Mouse (Mus musculus) cerebellum, adult 11 months (tissue): ENCODE results near the gene Krt23.

Experiments used
- DNase-seq: peaks from one replicate; pipeline ENCODE4 v3.0.0; 2022

Gene Krt23

DNA sequence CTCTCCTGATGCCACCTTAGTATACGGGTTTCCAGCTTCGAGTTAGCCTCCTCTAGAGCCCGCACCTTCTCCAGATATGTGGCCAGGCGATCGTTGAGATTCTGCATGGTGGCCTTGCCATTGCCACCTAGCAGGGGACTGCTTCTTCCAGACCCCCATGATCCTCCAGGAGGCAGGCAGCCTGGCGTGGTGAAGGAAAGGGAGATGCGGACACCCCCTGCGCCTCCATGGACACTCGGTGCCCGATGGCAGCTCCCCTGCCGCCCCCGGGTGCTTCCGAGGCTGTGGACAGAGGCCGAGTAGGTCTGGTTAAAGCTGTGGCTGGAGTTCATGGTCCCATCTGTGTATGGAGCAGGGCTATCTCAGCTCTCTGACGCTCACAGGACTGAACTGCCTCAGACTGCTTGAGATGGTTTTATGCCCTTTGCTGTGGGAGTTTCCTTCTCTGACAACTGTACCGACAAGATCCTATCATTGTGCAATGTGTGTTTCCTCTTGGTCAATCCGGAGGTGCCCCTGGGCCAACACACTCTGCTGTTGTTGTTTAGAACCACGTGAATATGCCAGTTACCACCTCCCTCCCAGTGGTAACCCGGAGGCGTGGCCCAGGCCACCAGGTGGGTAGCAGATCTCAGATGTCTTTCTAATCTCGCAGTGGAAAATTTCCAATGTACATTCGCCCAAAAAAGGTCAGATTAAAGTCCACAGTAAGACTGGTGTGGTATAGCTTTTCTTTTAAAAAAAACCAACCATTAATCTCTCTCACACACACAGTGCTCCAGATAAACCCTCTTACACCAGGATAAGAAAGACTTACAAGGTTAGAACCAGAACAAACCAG lies at the start of gene Krt23:
Krt23 (minus strand) TSS at position 405 of the 841 bp plus-strand sequence.
- DNase-seq: no peak

DNA sequence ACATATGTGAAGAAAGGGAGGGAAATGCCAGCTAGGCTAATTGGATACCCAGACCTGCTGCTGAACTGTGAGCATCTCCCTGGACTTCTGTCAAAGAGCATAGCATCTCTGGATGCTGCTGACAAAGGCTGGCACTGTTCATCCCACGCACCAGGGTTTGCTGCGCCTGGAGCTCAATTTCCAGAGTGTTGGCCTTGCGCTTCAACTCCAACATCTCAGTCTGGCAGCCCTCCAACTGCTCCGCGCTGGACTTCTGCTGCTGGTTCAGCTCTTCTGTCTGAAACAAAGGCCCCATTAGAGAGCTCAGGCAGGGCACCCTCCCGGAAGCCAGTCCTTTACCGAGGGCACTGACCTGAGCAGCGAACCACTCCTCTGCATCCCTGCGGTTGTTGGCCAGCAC lies 46.8 kb upstream of the Krt23 start:
- DNase-seq: peak; percentile 15

DNA sequence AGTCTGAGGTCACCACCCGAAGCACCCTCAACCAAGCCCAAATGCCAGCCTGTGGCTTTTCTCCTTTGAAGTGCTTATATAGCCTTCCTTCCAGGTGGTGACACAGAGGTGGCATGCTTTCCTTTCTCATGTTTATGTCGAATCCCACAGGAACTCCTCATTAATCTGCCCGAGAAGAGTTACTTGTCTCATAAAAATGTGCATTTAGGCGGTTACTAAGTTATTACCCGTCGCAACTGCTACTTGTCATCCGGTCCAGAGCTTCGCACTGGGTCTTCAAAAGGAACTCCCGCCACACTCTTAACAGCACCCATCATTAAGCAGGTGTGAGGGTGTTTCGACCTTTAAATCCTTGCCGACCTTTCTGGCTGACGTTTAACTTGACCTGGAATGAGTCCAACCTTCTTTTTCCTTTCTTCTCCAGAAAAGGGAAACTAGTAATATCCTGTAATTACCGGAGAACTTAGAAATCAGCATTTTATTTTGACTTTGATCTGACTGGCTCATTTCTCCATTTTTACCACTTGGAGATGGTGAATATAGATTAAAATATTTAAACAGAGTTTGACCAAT lies 28.4 kb upstream of the Krt23 start, which contains the start of gene Krt39:
Krt39 (minus strand) TSS at position 51 of the 573 bp plus-strand sequence.
- no peak for DNase-seq

DNA sequence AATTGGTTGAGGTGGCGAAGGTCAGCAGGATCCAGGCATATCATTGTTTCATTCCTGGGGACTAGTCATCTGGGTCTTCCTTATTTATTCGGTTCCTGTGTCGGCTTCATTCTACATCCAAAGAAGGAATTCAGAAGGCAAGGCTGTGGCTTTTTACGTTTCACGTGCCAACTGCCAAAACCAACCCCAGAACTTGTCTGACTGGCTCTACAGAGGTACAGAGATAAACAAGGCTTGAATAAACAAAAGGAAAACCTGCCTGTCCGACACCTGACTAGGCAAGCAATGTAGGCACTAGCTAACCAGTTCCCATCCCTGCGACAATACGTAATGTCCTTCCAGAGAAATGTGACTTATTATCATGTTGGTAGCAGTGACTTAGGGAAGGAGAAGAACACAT lies 21.2 kb upstream of the Krt23 start:
- DNase-seq: no peak

DNA sequence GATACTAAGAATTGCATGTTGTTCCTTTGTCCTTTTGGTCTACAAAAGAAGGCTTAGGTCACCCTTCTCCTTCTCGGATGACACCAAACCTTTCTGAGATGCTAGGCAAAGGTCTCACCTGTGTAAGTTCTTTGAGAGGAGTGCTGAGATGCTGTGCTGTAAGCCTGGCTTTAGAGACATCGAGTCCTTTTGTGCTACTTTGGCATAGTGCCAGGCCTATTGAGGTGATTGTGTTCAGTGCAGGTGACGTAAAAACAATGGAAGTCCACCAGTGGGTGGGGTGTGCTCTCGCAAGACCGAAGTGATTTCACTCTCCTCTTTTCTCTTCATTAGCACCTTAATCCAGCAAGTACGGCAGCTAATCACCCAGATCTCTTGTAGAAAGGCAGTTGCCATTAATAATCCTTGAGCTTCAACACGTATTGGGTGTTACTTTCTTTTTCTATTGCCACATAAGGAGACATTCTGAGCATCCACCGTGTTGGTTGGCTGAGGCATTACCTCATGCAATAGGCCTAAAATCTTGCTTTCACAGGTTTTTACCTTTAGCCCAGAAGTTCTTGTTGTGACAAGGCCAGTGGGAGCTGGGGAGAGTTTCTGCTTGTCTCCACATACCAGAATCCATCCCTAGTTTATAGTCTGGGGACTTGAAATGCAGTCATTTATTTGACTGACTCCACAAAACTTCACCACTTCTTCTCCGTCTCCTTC lies 7.3 kb upstream of the Krt23 start:
- DNase-seq: no peak

DNA sequence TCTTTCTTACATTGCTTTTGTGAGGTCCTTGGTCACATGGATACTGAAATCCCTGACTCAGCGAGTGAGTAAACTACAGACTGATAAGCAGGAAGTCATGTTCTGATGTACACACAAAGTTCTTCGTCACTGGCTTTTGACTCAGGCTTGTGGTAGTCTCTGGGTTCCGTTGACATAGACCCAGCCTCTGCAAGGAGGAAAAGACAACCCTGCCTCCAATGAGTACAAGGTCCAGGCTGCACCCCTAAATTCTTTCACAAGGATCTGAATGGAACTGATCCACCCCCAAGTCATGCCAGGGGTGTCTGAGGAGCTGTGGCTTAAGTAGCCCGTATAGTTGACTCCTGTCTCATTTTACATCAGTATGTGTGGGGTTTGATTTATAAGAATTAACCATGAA lies 3.5 kb upstream of the Krt23 start:
- no peak for DNase-seq

DNA sequence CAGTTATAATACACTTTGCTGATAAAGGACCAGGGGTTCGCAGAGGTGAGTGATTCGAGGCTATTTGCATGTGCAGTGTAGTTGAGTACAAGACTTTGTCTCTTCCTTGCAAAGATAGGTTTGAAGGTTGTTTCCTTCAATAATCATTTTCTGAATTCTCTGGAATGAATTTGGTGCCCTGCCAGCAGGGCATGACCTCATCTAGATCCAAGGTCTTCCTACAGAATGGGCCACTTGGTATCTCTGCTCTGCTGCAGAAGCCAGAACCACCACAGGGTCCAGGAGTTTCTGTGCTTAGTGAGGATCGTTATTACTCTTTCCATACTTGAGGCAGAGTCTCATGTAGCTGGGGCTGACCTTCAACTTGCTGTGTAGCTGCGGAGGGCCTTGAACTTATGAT lies 1.8 kb upstream of the Krt23 start:
- no peak for DNase-seq

DNA sequence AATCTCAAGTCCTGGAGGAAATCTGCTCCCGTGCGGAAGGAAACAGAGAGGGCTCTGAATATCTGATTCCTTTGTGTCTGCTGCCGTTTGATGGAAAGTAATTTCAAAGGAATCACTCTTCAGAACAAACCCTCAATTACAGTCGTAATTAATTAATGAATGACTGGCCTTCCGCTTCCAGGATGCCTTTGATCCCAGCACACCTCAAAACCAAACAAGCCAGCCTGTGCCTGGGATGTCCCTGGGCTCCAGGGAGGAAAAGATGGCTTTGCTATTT lies 575 bp upstream of the Krt23 start:
- DNase-seq: no peak

DNA sequence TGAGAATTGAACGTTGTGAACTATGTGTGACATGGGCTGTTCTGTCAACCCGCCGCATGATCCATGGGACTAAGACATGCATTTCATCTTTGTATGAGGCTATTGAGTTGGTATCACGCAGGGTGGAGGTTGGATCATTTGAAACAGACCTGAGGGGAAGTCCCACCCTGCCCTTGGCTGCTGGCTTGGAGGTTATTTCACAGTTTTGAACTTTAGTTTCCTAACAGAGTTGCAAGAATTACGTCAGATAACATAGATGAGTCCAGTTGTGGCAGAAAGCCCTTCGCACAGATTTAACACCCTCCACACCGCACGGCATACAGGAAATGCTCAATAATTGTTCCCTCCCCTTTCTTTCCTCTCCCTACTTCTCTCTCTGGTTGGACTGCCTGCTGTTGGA lies 1.9 kb downstream of the Krt23 start:
- no peak for DNase-seq

DNA sequence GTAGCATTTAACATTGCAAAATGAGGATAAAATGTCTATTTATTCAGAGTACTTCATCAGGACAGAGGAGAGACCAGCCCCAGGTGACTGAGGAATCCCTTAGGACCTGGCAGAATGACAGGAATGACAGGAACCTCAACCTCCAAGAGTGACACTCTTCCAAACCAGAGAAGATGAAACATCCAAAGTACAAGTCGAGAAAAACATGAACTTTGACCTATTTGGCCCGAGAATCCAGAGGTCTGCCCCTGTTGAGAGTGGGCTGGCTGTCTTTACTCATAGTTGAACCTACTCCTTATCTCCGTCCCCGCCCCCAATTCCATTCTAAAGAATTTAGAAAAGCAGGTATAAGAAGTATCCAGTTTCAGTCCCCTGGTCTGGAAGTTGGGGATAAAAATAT lies 2.3 kb downstream of the Krt23 start:
- DNase-seq: no peak

DNA sequence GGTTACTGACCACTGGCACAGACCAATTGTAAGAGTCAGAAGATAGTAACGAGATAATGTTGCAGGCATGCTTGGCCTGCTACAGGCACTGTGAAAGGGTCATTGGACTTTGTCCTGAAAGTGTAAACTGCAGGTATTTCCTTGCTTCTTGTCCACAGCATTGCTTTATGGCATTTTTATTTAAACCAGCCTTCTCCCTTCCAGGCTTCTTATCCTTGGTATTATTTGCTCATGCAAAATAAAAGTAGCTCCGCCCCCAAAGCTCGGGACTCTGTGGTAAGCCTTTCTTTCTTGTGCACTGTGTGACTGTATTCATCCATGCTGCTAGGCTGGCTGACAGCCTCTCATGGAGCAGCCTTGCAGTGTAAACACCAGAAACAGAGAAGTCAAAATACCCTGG lies 3.7 kb downstream of the Krt23 start:
- DNase-seq: no peak

DNA sequence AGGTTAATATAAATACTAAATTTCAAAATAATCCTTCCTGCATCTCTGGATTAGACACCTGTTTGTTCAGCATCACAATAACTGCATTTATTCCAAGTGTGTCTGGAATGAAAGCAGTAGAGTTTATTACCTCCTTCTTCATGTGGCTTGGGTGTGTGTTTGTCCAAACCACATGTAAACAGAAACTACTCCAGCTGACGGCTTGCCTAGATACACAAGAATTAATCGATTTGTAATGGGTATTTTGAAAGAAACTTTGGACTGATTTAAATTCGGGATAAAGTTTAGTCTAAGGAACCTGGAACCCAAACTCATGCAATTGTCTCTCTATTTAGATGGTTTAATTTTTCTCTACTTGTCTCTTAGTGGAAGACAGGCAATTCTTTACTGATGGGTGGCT lies 18.0 kb downstream of the Krt23 start:
- no peak for DNase-seq

DNA sequence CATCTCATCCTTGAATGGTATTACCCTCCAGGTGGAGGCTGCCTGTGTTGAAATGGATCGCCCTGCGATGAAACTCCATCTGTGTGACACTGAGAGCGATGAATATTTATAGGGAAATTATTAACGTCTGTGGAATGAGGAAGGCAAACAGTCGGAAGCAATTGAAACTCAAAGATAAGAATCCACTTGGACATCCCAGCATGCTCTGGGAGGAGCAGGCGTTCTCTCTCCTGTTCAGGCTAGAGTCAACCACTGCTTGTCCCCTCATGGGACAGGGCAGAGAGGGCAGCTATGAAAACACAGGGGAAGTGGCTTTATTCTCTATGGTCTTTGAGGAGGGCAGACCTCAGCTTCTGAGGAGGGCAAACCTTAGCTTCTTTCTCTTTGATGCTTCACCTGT lies 19.5 kb downstream of the Krt23 start:
- DNase-seq: no peak

DNA sequence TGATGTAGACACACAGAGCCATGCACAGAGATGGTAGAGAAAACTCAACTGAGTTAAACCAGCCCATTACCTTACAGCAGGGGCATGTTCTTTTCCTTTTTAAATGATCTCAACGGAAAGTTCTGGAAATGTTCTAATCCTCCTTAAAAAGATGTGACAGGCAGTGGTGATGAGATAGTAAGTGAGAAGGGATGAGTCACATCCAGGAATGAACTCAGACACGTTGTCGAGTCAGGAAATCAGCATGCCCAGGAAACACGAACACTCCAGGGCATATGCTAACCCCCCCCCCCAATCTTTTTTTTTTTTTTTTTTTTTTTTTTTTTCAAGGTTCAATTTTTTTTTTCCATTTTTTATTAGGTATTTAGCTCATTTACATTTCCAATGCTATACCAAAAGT lies 20.5 kb downstream of the Krt23 start:
- no peak for DNase-seq

DNA sequence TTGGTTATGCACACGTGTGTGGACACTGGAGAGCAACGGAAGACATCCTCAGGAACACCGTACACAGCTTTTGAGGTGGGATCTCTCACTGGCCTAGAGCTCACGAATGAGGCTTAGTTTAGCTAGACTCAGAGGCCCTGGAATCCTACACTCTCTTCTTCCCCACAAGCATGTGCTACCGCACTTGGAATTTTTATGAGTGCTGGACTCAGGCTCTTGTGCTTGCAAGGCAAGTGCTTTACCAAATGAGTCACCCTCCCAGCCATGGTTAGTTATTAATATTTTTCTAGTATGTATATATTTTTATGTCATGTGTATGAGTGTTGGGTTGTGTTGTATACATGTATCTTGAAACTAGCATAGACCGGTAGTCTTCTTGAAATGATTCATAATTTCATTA lies 21.0 kb downstream of the Krt23 start:
- DNase-seq: no peak

DNA sequence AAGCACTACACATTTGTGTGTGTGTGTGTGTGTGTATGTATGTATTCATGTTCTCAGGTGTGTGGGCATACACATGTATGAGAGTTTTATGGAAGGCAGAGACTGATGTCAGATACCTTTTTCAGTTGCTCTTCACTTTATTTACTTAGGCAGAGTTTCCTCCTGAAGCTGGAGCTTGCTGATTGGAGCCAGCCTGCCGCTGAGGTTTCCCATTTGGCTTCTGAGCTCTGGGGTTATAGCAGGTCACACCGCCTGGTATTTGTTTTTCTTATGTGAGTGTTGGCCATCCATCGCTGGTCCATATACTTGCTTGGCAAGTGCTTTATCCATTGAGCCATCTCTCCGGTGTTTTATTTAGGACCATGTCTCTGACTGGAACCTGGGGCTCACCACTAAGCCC lies 23.7 kb downstream of the Krt23 start:
- no peak for DNase-seq

DNA sequence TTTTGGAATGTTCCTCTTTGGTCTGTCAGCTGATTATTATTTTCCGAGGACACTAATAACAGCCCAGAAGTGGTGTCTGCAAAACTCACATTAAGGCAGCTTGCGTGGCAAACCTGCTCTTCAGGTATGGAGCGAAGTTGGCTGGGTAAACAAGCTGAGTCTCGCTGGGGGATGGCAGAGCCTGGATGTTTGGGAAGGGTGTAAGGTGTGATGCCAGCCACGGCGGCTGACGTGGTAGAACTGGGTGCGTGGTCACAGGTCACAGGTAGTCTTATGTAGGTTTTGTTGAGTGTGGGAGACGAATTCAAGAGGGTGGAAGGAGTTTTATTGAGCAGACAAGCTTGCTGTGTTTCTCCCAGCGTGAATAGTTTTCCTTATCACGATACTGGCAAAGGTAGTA lies 24.4 kb downstream of the Krt23 start:
- no peak for DNase-seq

DNA sequence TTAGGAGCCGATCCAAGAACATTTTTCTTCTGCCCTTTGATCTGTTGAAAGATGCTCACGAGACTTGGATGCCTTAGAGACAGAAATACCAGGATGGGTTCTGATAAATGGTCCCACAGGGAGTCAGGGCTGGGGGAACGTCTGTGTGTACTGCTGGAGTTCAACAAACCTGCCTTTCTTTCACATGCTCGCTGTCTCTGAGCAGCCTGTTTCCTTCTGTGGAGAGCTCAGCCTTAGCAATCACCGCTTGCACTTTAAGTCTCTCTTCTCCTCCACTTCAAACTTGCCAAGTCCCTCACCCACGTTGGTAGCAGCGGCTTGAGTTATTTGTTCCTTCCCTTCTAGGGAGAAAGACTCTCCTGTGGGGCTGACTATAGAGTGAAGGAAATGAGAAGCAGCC lies 26.6 kb downstream of the Krt23 start:
- no peak for DNase-seq

DNA sequence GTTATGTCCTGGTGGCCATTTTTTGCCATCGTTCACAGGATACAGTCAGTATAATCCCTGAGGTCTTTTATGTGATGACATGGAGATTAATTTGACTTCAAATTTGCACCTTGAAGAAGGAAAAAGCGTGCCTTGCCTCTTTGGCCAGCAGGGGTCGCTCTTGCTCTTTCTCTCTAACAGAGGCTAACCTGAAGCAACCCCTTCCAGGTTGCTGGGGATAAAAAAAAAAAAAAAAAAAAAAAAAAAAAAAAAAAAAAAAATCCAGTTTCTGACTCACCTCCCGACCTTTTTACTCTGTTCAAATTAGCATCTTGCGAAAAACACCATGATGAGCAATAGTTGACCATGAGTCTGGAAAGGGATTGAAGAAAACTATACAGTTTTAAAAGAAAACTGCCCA lies 28.1 kb downstream of the Krt23 start:
- DNase-seq: peak; percentile 69

DNA sequence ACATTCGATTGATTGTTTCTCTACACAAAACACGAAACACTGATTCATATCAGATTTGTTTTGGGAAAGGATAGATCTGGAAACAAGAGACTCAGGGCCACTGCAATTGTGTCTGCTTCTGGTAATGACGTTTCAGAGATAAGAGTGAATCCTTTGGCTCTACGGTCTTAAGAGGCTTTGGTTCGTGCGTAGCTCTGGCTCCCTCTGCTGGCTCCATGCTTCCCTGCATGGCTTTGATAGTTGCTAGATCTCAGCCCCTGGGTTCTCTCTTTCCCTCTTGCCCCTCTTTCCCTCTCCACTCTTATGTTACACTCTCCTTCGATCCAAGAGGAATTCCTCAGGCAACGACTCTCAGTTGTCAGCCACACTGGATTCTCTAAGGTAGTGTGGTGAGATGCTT lies 29.8 kb downstream of the Krt23 start:
- DNase-seq: peak; percentile 20

DNA sequence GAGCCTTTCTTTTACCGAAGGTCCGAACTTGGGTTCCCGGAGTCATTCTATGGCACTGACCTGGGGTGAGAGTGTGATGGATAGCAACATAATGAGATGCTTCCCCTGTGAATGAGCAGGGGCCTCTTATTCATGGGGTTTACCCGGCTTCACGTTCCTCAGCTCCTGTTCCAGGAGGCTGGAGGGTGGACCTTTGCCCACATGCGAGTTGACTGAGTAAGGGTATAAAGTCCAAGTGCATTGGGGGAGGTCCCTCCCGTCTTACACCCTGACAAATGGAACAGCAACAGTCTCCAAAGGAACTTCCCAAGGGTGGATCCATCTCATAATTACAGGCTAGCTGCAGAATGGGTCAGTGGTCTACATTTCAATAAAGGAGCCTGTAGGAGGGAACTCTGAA lies 31.2 kb downstream of the Krt23 start:
- no peak for DNase-seq

DNA sequence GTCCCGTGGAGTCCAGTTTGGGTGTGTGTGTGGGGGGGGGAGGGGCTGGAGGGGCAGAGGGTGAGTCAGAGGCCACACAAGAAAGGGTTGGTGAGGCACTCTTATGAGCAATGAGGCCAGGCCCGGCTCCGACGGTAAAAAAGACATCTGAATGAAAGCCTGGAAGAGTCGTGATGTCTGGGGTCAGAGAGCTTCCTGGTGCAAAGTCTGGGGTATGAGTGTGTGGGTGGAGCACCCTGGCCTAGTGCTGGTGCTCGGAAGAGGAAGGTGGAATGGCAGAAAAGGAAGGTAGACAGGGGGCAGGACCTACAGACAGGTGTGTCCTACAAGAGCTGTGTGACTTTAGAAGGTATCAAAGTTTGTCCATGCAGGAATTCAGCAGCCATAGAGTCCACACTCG lies 34.0 kb downstream of the Krt23 start:
- DNase-seq: no peak

DNA sequence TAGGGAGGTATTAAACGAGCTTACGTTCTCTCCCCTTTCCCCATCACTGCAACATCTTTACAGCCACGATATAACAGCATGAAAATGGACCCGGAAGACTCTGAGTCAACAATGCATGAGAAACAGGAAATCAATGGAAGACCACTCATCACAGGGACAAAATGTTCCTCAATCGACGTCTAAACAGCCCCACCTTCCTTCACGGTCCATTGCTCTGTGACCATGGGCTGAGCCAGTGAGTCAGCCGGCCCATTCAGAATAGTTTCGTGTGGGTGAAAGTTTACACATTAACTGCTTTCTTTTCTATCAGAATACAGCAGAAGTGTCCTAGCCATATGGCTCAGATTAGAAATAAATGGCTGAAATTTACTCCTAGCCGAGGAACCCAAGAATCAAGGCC lies 38.2 kb downstream of the Krt23 start:
- DNase-seq: no peak

DNA sequence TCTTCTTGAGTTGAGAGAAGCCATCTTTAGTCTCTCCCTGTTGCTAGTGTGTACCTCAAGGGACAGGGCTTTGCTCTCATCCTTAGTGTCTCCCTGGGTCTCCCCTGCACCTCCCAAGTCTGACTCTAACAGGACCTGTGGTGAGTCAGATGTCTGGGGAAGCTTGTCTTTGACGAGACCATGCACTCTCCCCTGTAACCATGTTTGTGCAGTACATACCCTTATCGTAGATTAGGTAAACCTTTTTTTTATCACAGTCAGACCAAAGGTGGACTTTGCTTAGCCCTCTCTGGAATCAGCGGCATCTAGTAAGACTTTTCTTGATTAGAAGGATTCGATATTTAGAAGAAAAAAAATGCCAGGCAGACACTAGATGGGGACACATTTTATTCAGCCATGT lies 38.9 kb downstream of the Krt23 start:
- DNase-seq: no peak

DNA sequence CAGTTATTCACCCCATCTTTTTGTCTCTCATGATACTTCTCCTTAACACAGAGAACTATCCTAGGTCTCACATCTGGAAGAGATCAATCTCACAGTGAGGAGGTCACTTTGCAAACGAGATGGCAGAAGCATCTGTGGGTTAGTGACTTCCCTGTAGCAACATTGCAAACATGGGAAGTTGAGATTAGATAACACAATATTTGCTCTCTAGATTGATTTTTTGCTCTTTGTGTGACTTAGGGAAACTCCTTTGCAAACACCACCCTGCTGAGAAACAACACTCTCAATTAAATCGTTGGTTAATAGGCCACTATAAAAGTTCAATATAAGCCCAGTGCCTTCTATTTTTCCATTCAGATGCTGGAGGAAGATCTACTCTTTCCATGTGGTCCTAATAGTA lies 44.2 kb downstream of the Krt23 start:
- no peak for DNase-seq
